In the genomic region with DNA sequence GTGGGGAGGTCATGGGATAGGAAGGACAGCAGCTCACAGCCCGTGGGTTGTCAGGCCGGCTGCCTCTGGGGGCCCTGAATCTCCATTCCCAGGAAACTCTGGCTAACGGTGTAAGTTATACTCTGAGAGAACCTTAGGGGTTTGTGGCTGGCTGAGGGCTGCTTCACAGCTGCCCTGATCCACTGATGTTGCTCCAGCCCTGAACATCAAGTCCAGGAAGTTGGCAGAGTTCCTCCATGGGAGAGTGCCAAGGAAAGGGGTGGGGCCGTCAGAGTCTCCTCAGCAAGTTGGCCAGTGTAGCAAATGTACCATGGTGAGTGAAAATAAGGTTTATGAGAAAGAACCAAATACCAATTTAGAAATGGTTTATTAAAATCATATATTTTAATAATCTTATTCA, we compare ENCODE assay signal across 10 mouse cellular contexts. TPM values are rescaled to one million over a fixed set of nuclear protein-coding genes. Genes with fewer than 3 reads are reported as not detected.
DNase-seq lines count a peak whose midpoint lies in the region; ATAC-seq and TF ChIP-seq lines count a peak whose summit lies in the region.
"Had no signal": no experiment of that assay in that cellular context is flagged by ENCODE, and none has a peak within 500 bp of the region (broad histone marks: within the 10 kb centered on the region; RNA-seq: fewer than 3 reads in every experiment).

No protein-coding gene starts in this region.

- no peaks in the 10 kb centered on the region for H3K9me3 ChIP-seq in heart, embryonic 11.5 days (replicated peaks; ENCODE audit: control insufficient read depth, low read length)
- H3K9me3 ChIP-seq in heart, postnatal 0 days (replicated peaks; ENCODE audit: control insufficient read depth, low read length), result no peaks in the 10 kb centered on the region
- no peaks in the 10 kb centered on the region for H3K9me3 ChIP-seq in stomach, postnatal 0 days (ENCODE audit: control insufficient read depth, low read length)
- H3K9me3 ChIP-seq in forebrain, embryonic 10.5 days, result no peaks in the 10 kb centered on the region
- H3K9me3 ChIP-seq: embryonic facial prominence, embryonic 12.5 days had no signal

- ATAC-seq in heart, embryonic 11.5 days (replicated peaks; ENCODE audit: insufficient number of reproducible peaks, low FRiP score, low TSS enrichment), result no peak
- ATAC-seq in heart, postnatal 0 days (ENCODE audit: insufficient read depth, low read depth), result peak; percentile 33; the same call in 1 of the 2 replicates
- peak; percentile 75 for ATAC-seq in stomach, postnatal 0 days (ENCODE audit: low FRiP score, low TSS enrichment)

- no peak overlapping the region for H3K4me2 ChIP-seq in heart, embryonic 11.5 days
- no peak overlapping the region for H3K4me2 ChIP-seq in heart, postnatal 0 days (ENCODE audit: low read depth, low read length)
- no peak overlapping the region for H3K4me2 ChIP-seq in stomach, postnatal 0 days (replicated peaks; ENCODE audit: low read depth)
- H3K4me2 ChIP-seq: embryonic facial prominence, embryonic 12.5 days had no signal

- 75% methylated on average over 4 of the region's 4 CpGs for WGBS in heart, embryonic 11.5 days (ENCODE audit: insufficient replicate concordance)
- 31% methylated on average over 4 of the region's 4 CpGs for WGBS in heart, postnatal 0 days
- WGBS in lung, adult 2 months, result 14% methylated on average over 4 of the region's 4 CpGs
- 23% methylated on average over 4 of the region's 4 CpGs for WGBS in stomach, postnatal 0 days
- WGBS in forebrain, embryonic 10.5 days, result 89% methylated on average over 4 of the region's 4 CpGs

- no peaks in the 10 kb centered on the region for H3K36me3 ChIP-seq in heart, embryonic 11.5 days (ENCODE audit: control insufficient read depth, insufficient read depth, low read length)
- H3K36me3 ChIP-seq in heart, postnatal 0 days (replicated peaks; ENCODE audit: control insufficient read depth, insufficient read depth, low read length), result no peaks in the 10 kb centered on the region
- no peaks in the 10 kb centered on the region for H3K36me3 ChIP-seq in stomach, postnatal 0 days (ENCODE audit: control insufficient read depth, insufficient read depth, low read length)
- H3K36me3 ChIP-seq in forebrain, embryonic 10.5 days (replicated peaks), result no peaks in the 10 kb centered on the region
- H3K36me3 ChIP-seq: embryonic facial prominence, embryonic 12.5 days had no signal

- no peak overlapping the region for H3K9ac ChIP-seq in heart, embryonic 11.5 days (ENCODE audit: low read depth, low read length)
- no peak overlapping the region for H3K9ac ChIP-seq in heart, postnatal 0 days (replicated peaks; ENCODE audit: low read depth, low read length)
- 0 out of 2 replicates have a peak overlapping the region, but pooled peaks have one; percentile 18 for H3K9ac ChIP-seq in stomach, postnatal 0 days (ENCODE audit: low read length)
- H3K9ac ChIP-seq: embryonic facial prominence, embryonic 12.5 days had no signal

- TF ChIP-seq EP300 in heart, postnatal 0 days (IDR thresholded peaks at IDR 0.05; ENCODE audit: low read depth), result no peak
- no peak for TF ChIP-seq EP300 in stomach, postnatal 0 days (optimal IDR thresholded peaks at IDR 0.05)

- H3K27me3 ChIP-seq in heart, embryonic 11.5 days (ENCODE audit: control insufficient read depth, insufficient read depth, low read length), result no peaks in the 10 kb centered on the region
- no peaks in the 10 kb centered on the region for H3K27me3 ChIP-seq in heart, postnatal 0 days (ENCODE audit: control insufficient read depth, insufficient read depth, low read length)
- no peaks in the 10 kb centered on the region for H3K27me3 ChIP-seq in stomach, postnatal 0 days (ENCODE audit: control insufficient read depth, insufficient read depth, low read length)
- no peaks in the 10 kb centered on the region for H3K27me3 ChIP-seq in forebrain, embryonic 10.5 days (ENCODE audit: poor library complexity, severe bottlenecking)
- H3K27me3 ChIP-seq: embryonic facial prominence, embryonic 12.5 days had no signal

- no peak for TF ChIP-seq POLR2A in lung, adult 2 months (IDR thresholded peaks at IDR 0.05; ENCODE audit: borderline replicate concordance, extremely low read depth, low read depth, low read length)

- DNase-seq in heart, adult 18-20 months, result peak; percentile 88
- DNase-seq in adrenal gland, postnatal 36 days, result peak; percentile 86 to 90
- DNase-seq in heart, postnatal 0 days (ENCODE audit: low spot score), result peak; percentile 47
- peak; percentile 71 for DNase-seq in lung, adult 2 months
- peak; percentile 91 for DNase-seq in stomach, postnatal 0 days (ENCODE audit: low spot score)
- no peak for DNase-seq in forebrain, embryonic 10.5 days (ENCODE audit: extremely low spot score, low spot score)
- no peak for DNase-seq in frontal cortex, postnatal 36 days (ENCODE audit: low spot score in 2 of 2)

- H3K27ac ChIP-seq in heart, embryonic 11.5 days (ENCODE audit: low read depth, low read length), result no peak overlapping the region
- H3K27ac ChIP-seq in heart, postnatal 0 days (ENCODE audit: low read depth), result no peak overlapping the region
- peak overlapping the region; percentile 30; the same call in 1 of the 2 replicates for H3K27ac ChIP-seq in stomach, postnatal 0 days (replicated peaks)
- no peak overlapping the region for H3K27ac ChIP-seq in forebrain, embryonic 10.5 days
- H3K27ac ChIP-seq: embryonic facial prominence, embryonic 12.5 days had no signal

- no peak for TF ChIP-seq CTCF in heart, postnatal 0 days (IDR thresholded peaks at IDR 0.05; ENCODE audit: low read depth)
- no peak for TF ChIP-seq CTCF in lung, adult 2 months (IDR thresholded peaks at IDR 0.05; ENCODE audit: insufficient read depth, low read length)
- no peak for TF ChIP-seq CTCF in stomach, postnatal 0 days (IDR thresholded peaks at IDR 0.05; ENCODE audit: low read depth)

- no peak overlapping the region for H3K4me3 ChIP-seq in heart, embryonic 11.5 days (ENCODE audit: low read depth, low read length)
- no peak overlapping the region for H3K4me3 ChIP-seq in heart, postnatal 0 days (ENCODE audit: low read depth, low read length)
- H3K4me3 ChIP-seq in lung, adult 2 months (replicated peaks; ENCODE audit: extremely low read depth, low read depth, low read length), result no peak overlapping the region
- no peak overlapping the region for H3K4me3 ChIP-seq in stomach, postnatal 0 days (ENCODE audit: low read depth, low read length)
- H3K4me3 ChIP-seq in forebrain, embryonic 10.5 days, result no peak overlapping the region
- H3K4me3 ChIP-seq: embryonic facial prominence, embryonic 12.5 days had no signal

- H3K4me1 ChIP-seq in heart, embryonic 11.5 days (ENCODE audit: control insufficient read depth, insufficient read depth, low read length), result 0 out of 2 replicates have a peak, but pooled peaks cover 2% of the 10 kb centered on the region
- 0 out of 2 replicates have a peak, but pooled peaks cover 4% of the 10 kb centered on the region for H3K4me1 ChIP-seq in heart, postnatal 0 days (ENCODE audit: control insufficient read depth, insufficient read depth)
- H3K4me1 ChIP-seq in lung, adult 2 months (ENCODE audit: control insufficient read depth, insufficient read depth, low read length), result no peaks in the 10 kb centered on the region
- peaks cover 6% of the 10 kb centered on the region; the same call in 1 of the 2 replicates for H3K4me1 ChIP-seq in stomach, postnatal 0 days (replicated peaks; ENCODE audit: control insufficient read depth, insufficient read depth)
- H3K4me1 ChIP-seq in forebrain, embryonic 10.5 days, result peaks cover 6% of the 10 kb centered on the region

RNA-seq across cellular contexts. Expression of a gene that starts 18.1 kb away (rescaled TPM):
- not detected for total RNA-seq in heart, adult 18-20 months (2021)
- polyA plus RNA-seq in heart, embryonic 11.5 days (2014; fragmentation: Nextera tagmentation; extraction: Ambion mirVana), result 0.53 TPM in 1 of 2 replicates, not detected in the other
- total RNA-seq in adrenal gland, postnatal 36 days (2021), result not detected
- not detected in 2 replicates for total RNA-seq in heart, postnatal 0 days (2014; rRNA removed; ENCODE audit: low replicate concordance)
- 0.16 and 0.22 TPM in 2 replicates for polyA plus RNA-seq in heart, postnatal 0 days (2015; fragmentation: Nextera tagmentation; extraction: Ambion mirVana)
- 0.79 and 1.2 TPM in 2 replicates for polyA plus RNA-seq in lung, adult 2 months (2012; rRNA removed)
- polyA plus RNA-seq in stomach, postnatal 0 days (2015; fragmentation: Nextera tagmentation; extraction: Ambion mirVana), result not detected in 2 replicates
- polyA plus RNA-seq in forebrain, embryonic 10.5 days (2016; fragmentation: Nextera tagmentation; extraction: Ambion mirVana), result 0.09 TPM in 1 of 2 replicates, not detected in the other
- polyA plus RNA-seq: liver, embryonic 16.5 days had no signal

RNA-seq across cellular contexts. Expression of a gene that starts 47.0 kb away (rescaled TPM):
- total RNA-seq in heart, adult 18-20 months (2021), result not detected
- polyA plus RNA-seq in heart, embryonic 11.5 days (2014; fragmentation: Nextera tagmentation; extraction: Ambion mirVana), result 0.99 and 1.1 TPM in 2 replicates
- under 1 TPM in 1 of 2 experiments, not detected in 1; 0.03 TPM for total RNA-seq in adrenal gland, postnatal 36 days (2021)
- total RNA-seq in heart, postnatal 0 days (2014; rRNA removed; ENCODE audit: low replicate concordance), result not detected in 2 replicates
- 0.56 and 0.58 TPM in 2 replicates for polyA plus RNA-seq in heart, postnatal 0 days (2015; fragmentation: Nextera tagmentation; extraction: Ambion mirVana)
- 0.05 TPM in 1 of 2 replicates, not detected in the other for polyA plus RNA-seq in lung, adult 2 months (2012; rRNA removed)
- 0.85 and 1.2 TPM in 2 replicates for polyA plus RNA-seq in stomach, postnatal 0 days (2015; fragmentation: Nextera tagmentation; extraction: Ambion mirVana)
- 2.0 and 2.3 TPM in 2 replicates for polyA plus RNA-seq in forebrain, embryonic 10.5 days (2016; fragmentation: Nextera tagmentation; extraction: Ambion mirVana)

Comparison
In these comparisons a context has a peak if more than half of its experiments do, and no peak if none do; other contexts are left out.
1. DNase-seq: peak in heart, adult 18-20 months (2 of 2), adrenal gland, postnatal 36 days (2 of 2), heart, postnatal 0 days (single experiment), lung, adult 2 months (single experiment) and stomach, postnatal 0 days (single experiment); none in forebrain, embryonic 10.5 days (single experiment) and frontal cortex, postnatal 36 days (0 of 2).